Mouse (Mus musculus) CH12.LX (cell line): ENCODE data around the gene Lrp2bp.

ENCODE experiments used
- CHD2 ChIP-seq: IDR thresholded peaks from 2 replicates; pipeline ENCODE4 v1.6.1; 2011; ENCODE audit warnings: low read length, improper control_type of control experiment
- CTCF ChIP-seq, 2 experiments: IDR thresholded peaks in 1 of 2; conservative IDR thresholded peaks in 1 of 2; 2 replicates each; pipeline ENCODE4 v1.5.1; 2011 to 2012; ENCODE audit warnings: low read depth in 2 of 2, low read length in 2 of 2, improper control_type of control experiment in 1 of 2, inconsistent platforms in 1 of 2, mild to moderate bottlenecking in 1 of 2, moderate library complexity in 1 of 2
- E2F4 ChIP-seq: IDR thresholded peaks from 2 replicates; pipeline ENCODE4 v1.6.1; 2011; ENCODE audit warnings: low read depth, low read length, improper control_type of control experiment; ENCODE audit not compliant: insufficient replicate concordance
- MAX ChIP-seq: IDR thresholded peaks from 2 replicates; pipeline ENCODE4 v1.6.1; 2011; ENCODE audit warnings: low read length, improper control_type of control experiment
- POLR2A ChIP-seq: IDR thresholded peaks from 2 replicates; pipeline ENCODE4 v1.6.1; 2011; ENCODE audit warnings: low read depth, mild to moderate bottlenecking, improper control_type of control experiment, low read length
- SIN3A ChIP-seq: IDR thresholded peaks from 2 replicates; pipeline ENCODE4 v1.6.1; 2012; ENCODE audit warnings: low read length, improper control_type of control experiment, inconsistent platforms
- USF1 ChIP-seq: IDR thresholded peaks from 2 replicates; pipeline ENCODE4 v1.6.1; 2014; ENCODE audit warnings: low read depth, mild to moderate bottlenecking, inconsistent platforms, low read length, improper control_type of control experiment
- ZNF384 ChIP-seq: IDR thresholded peaks from 2 replicates; pipeline ENCODE4 v1.6.1; 2012; ENCODE audit warnings: low read depth, low read length, improper control_type of control experiment, inconsistent platforms

DNA sequence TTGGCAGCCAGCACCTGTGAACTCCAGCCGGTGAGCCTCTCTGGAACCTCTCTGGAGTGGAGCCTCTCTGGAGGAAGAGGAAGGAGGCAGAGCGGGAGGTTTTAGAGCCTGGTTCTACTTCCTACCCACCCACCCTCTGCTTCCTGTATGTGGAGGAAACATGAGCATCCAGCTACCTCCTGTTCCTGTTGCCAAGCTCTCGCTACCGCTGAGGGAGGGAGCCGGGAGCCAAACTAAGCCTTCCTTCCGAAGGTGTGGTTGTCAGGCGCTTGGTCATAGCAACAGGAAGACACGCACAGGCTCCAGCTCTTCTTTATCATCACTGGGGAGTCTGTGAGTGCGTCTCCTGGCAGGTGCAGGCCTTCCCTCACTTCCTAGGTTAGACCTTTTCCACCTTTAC, 23.1 kb downstream of the Lrp2bp start:
- TF ChIP-seq POLR2A (no peak), CTCF (conservative IDR thresholded peaks at IDR 0.05 in 1 of 2, IDR thresholded peaks at IDR 0.05 in 1 of 2; ENCODE audit: low read depth in 2 of 2, low read length in 2 of 2) (no peak), MAX (no peak), USF1 (no peak), CHD2 (no peak), SIN3A (no peak), ZNF384 (no peak), E2F4 (no peak)
